Mouse (Mus musculus): ENCODE measurements around the gene Egfr.

Egfr gene

DNA sequence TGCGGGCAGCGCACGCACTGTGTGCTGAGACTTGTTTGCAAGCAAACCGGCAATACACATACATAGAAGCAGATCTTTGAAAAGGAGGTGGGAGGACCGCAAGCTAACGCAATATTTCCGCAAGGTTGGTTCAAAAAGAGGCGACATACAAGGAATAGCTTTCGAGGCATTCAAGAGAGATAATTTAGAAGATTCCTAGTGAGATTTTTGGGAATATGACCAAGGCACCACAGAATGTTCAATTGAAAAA, 199.7 kb downstream of the Egfr start:
- DNase-seq (ENCODE audit: low spot score in 2 of 2): no peak

GRCm38 (mm10) chr11:16956115-16956862, 204.3 kb downstream of the Egfr start:
- no peak for DNase-seq (ENCODE audit: low spot score in 2 of 2)

GRCm38 (mm10) chr11:16957030-16957429, 205.0 kb downstream of the Egfr start:
- DNase-seq (ENCODE audit: low spot score in 2 of 2): no peak

DNA sequence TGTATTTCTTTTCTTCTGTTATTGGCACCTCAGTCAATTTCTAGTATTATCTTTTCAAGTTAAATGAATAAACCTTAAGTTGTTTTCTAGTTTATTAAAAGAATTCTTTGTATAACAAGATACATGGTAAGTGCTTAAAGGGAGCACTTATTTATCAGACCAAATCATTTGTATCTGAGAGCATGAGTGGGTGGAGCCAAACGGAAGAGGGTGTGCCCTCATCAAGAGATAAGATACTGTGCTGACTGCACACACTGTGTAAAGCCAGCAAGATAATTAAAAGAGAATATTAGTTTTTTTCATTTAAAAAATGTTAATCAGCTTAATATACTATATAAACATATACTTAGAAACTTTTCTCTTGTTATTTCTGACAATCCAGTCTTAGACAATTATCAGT, 206.5 kb downstream of the Egfr start:
- no peak for DNase-seq (ENCODE audit: low spot score in 2 of 2)
